Mouse (Mus musculus) ES-E14 (cell line): ENCODE data around the gene Zfp553.

ENCODE experiments used
- CHD2 ChIP-seq: IDR thresholded peaks from 2 replicates; pipeline ENCODE4 v1.6.1; 2014; ENCODE audit warnings: mild to moderate bottlenecking, low read depth, low read length, inconsistent platforms
- HCFC1 ChIP-seq: IDR thresholded peaks from 2 replicates; pipeline ENCODE4 v1.6.1; 2012; ENCODE audit warnings: low read length, inconsistent platforms, borderline replicate concordance; ENCODE audit not compliant: insufficient read depth
- ZC3H11A ChIP-seq: IDR thresholded peaks from 2 replicates; pipeline ENCODE4 v1.6.1; 2012; ENCODE audit warnings: low read depth, mild to moderate bottlenecking, inconsistent platforms, low read length, borderline replicate concordance

- no peak for TF ChIP-seq ZC3H11A
- TF ChIP-seq CHD2 = no peak
- TF ChIP-seq HCFC1 = peak; percentile 25; the same call in 1 of the 2 replicates
Measured at GRCm38 (mm10) chr7:127253821-127254769, 21.2 kb downstream of the Zfp553 start.
